Mouse (Mus musculus): Measurements from ENCODE around the gene Gucy2c.

The Gucy2c gene

GRCm38 (mm10) chr6:136742352-136743118, 39.0 kb downstream of the Gucy2c start:
- peak; percentile 94 to 96 for DNase-seq (ENCODE audit: low spot score in 2 of 2)

DNA sequence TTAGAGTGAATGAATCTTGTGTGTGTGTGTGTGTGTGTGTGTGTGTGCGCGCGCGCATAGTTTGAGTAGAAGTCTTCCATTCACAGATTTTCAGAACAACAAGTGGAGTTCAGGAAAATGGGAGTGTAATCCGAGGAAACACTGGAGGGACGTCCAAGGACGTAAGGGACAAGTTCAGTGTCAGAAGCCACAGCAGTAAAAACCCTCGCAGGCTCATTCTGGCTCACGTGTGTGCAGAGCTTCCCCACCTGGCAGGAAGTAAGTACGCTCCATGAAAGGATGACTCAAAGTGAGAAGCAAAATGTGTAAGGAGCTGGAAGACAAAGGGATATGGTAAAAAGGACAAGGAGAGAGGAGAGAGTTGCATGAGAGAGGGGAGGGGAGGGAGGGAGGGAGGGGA, 40.3 kb downstream of the Gucy2c start:
- no peak for DNase-seq (ENCODE audit: low spot score in 2 of 2)

DNA sequence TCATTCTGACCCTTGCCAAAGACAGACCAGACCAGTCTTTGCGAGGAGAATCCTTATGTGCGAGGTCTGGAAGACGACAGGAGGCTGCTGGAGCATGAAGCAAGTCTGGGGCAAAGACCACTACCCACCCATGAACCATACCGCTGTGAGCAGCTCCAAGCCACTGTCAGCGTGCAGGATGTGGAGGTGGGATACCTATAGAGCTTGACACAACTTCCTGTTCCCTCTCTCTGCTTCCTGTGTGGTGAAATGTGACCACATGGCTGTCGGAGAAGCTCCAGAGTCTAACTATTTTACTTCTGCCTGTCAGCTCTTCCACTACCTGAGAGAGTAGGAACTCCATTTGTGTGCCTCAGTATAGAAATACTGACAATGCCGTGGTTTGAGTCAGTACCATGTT, 45.8 kb downstream of the Gucy2c start:
- no peak for DNase-seq (ENCODE audit: low spot score in 2 of 2)

- DNase-seq (ENCODE audit: low spot score in 2 of 2): no peak
Measured at GRCm38 (mm10) chr6:136728144-136728543, 53.4 kb downstream of the Gucy2c start.

DNA sequence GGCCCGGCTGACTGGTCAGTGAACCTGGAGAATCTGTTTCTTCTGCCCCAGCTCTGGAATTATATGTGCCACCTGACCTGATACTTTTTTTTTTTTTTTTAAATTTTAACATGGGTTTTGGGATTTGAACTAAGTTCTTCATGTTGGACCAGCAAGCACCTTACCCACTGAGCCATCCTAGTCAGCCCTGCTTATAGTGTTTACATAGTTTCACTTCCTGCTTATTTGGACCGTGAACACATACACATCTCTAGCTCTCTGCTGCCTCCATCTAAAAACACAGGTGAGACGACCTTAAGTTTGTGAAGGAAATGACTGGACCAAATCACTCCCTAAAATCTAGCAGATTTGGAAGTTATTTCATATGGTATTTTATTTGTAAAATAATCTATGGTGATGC, 58.4 kb downstream of the Gucy2c start:
- no peak for DNase-seq (ENCODE audit: low spot score in 2 of 2)

GRCm38 (mm10) chr6:136722565-136722964, 59.0 kb downstream of the Gucy2c start:
- no peak for DNase-seq (ENCODE audit: low spot score in 2 of 2)

DNA sequence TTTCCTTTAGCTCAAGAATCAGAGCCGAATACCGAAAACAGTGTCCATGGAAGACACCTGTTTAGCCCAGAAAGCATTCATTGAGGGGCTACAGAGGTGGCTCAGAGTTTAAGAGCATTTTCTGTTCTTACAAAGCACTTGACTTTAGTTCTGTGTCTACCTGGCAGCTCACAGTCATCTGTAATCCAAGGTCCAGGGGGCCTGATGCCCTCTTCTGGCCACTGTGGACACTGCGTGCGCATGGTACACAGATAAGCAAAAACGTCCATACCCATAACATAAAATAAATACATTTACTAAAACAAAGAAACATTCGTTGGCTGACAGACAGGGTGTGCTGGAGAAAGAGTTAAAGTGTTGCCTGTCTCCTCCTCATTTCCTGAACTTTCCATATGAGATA, 59.6 kb downstream of the Gucy2c start:
- peak; percentile 68 to 70 for DNase-seq (ENCODE audit: low spot score in 2 of 2)

DNA sequence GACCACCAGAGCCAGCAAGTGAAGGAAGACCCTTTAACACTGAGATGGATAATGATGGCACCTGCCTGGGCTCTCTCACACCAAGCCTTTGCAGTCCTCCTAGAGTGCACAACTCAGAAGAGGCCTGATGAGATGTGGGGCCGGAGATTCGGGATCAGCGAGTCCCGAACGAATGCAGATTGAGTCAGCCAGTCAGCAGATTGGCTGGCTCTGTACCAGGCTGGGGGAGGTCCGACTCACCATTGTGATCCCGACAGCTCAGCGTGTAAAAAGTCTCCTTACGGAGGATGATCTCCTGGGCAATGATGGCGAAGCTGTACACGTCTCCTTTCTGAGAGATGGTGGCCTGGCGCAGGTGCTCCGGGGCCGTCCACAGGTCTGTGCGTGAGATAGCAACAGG, 61.1 kb downstream of the Gucy2c start:
- DNase-seq (ENCODE audit: low spot score in 2 of 2): peak in 1 of 2 experiments; percentile 3

DNA sequence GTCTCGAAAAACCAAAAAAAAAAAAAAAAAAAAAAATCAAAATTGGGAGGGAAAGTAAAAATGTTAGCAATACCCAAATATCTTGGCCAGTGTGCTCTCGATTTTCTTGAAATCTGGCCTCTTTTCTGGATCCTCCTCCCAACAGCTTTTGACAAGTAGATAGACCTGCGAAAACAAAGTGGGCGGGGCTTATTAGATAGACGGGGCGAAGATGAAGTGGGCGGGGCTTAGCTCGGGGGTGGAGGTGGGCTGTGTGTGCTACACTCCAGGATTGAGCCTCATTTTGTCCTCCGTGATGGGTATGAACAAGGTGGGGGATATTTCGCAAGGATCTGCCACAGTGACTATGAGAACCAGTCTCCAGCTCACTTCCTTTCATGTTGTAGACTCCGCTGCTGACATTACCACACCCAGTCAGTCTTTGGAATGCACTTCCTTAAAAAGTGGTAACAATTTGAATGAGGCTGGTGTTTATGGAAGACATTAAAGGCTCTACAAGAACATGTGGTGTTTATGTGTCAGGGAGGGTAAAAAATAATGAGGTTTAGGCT, 65.6 kb downstream of the Gucy2c start:
- no peak for DNase-seq (ENCODE audit: low spot score in 2 of 2)

- no peak for DNase-seq (ENCODE audit: low spot score in 2 of 2)
Measured at GRCm38 (mm10) chr6:136714097-136714496, 67.5 kb downstream of the Gucy2c start.

- DNase-seq (ENCODE audit: low spot score in 2 of 2): no peak
Measured at GRCm38 (mm10) chr6:136710408-136710807, 71.2 kb downstream of the Gucy2c start.

DNA sequence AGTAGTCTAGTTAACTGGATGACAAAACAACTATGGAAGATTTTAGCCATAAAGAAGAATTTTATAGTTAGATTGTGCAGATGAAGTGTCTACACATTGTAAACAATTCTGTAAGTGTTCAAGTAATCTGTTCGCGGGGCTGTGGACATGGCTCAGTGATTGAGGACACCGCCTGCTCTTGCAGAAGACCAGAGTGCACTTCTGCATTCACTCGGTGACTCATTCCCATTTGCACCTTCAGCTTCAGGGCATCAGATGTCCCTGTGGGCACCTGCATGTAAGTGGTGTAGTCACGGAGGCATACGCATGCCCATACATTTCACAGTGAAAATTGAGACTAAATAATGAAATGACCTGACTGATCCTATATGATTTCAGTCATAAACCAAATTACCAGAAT, 73.0 kb downstream of the Gucy2c start:
- DNase-seq (ENCODE audit: low spot score in 2 of 2): no peak

DNA sequence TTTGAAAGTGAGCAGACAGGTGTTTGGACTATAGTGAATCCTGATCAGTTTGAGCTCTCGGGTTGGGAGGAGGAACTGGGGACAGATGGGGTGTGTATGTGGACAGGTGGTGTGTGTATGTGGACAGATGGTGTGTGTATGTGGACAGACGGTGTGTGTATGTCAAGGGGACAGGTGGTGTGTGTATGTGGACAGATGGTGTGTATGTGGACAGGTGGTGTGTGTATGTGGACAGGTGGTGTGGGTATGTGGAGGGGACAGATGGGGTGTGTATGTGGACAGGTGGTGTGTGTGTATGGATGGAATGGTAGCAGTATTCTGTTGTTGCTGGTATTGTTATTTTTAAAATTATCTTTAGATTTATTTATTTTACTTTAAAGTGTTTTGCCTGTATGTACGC, 79.7 kb downstream of the Gucy2c start:
- DNase-seq (ENCODE audit: low spot score in 2 of 2): no peak

DNA sequence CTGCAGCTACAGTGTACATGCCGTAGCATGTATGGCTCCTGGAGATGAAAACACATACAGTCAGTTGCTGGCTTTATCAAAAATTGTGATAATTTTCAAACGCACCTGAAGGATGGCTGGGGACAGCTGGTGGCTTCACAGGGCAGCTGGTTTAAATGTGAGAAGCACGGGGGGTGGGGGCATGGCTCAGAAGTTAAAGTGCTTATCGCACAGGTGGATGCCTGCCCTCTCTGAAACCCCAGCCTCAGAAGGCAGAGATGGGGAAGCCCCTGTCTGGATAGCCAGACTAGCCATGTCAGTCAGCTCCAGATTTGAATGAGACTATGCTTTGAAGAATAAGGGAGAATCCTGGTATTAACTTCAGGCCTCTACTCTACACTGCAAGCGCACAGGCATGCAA, 80.4 kb downstream of the Gucy2c start:
- DNase-seq (ENCODE audit: low spot score in 2 of 2): no peak

DNA sequence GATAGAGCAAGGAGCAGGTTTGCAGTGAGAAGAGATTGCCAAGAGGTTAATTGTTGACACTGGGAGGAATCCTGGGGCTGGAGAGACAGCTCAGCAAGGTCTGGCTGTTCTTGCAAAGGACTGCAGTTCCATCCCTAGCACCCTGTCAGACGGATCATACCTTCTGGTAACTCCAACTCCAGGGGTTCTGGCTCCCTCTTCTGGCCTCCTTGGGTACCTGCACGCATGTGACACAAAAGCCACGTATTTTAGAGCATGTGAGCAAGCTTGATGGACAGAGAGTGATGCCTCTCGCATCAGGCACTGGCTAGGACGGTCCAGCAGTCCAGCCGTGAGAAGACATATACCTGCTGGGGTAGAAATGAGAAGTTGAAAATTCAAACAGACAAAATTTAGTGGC, 90.3 kb downstream of the Gucy2c start:
- DNase-seq (ENCODE audit: low spot score in 2 of 2): no peak

DNA sequence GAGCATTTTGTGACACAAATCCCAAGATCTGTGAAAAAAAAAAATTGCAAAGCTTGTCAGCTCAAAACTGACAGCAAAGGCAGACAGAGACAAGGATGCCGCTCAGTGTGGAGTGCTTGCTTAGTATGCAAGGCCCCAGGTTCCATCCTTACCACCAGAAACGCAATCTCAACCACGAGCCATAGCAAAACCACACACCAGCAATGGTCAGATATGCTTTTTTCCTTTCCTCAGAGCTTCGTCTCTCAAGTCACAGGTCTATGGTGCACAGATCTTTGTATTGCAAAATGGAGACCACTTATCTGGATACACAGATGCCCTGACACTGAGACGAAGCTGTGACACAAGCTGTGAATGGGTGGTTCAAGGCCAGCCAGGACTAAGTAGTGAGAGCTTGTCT, 91.0 kb downstream of the Gucy2c start:
- DNase-seq (ENCODE audit: low spot score in 2 of 2): no peak

DNA sequence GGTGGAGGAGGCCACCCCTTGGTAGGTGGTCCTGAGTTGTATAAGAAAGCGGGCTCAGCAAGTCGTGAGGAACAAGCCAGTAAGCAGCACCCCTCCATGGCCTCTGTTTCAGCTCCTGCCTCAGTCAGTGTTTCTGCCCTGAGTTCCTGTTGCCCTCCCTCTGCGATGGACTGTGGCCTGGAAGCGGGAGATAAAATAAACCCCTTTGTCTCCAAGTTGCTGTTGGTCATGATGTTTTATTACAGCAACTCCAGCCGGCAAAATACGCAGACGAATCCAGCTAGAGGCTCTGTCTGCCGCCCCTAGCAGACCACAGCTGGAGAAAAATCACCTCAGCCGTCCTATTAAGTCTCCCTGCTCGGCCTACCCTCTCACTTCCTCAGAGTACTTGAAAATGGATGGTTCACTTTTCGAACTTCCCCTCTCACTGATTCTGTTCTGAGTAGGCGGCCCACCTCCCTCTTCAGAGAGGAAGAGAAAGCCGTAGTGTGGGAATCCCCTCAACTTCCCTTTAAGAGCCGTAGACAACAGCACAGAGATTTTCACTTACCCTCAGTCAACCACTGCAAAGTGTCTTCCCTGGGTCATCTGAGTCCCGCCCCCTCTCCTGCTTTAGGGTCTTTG, 91.7 kb downstream of the Gucy2c start:
- DNase-seq (ENCODE audit: low spot score in 2 of 2): no peak

GRCm38 (mm10) chr6:136685433-136685832, 96.1 kb downstream of the Gucy2c start:
- DNase-seq (ENCODE audit: low spot score in 2 of 2): no peak

DNA sequence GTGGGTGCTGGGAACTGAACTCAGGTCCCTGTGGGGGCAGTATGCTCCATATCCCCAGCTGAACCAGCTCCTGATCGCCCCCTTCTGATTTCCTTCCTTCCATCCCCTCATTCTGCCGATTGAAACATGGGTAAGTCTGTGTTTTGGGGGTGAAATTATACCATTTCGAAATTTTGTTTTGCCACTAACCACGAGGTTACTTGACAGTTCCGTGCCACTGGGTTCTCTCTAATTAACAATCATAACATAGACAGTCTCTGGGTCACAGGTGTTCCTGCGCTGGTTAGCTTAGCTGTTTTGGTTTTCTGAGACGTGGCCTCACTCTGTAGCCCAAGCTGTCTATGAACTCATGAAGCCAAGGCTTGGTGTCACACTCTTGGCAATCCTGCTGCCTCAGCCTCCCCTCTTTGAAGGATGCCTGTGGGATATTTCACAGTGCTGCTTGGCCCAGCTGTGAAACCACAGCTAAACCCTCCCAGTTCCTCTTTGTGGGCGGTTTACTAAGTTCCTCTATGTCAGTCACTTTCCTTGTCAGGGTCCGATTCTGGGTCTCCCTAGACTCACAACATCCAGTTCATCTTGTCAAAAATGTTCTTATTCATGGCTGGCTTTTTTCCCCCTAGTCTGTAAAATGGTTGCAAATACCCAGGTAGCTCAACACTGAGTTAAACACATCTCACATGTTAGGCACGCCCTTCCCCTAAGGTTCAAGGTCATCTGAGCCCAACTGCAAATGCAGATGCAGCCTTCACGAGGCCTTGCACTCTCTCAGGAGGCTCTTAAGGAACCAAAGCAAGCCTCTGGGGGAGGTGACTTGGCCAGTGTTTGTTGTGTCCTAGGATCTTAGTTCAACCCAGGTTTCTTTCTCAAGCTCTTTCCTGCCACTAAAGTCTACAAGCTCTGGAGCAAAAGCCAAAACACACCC, 97.9 kb downstream of the Gucy2c start:
- no peak for DNase-seq (ENCODE audit: low spot score in 2 of 2)

DNA sequence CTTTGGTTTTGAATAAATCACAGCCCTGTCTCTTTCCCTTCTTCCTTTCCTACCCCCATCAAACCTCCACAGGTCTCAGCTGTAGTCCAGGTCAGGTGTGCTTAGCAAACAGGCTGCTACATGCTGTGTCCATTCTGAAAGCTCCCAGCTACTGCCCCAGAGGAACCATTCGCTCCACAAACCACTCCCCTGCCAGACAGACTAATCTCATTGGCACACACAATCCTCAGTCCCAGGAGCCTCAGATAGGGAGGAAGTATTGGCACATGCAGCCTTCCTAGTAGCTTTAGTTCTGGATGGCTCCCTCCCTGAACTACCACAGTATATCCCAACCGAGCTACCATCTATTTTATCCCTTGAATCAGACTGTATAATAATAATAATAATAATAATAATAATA, 102.2 kb downstream of the Gucy2c start:
- DNase-seq (ENCODE audit: low spot score in 2 of 2): no peak

DNA sequence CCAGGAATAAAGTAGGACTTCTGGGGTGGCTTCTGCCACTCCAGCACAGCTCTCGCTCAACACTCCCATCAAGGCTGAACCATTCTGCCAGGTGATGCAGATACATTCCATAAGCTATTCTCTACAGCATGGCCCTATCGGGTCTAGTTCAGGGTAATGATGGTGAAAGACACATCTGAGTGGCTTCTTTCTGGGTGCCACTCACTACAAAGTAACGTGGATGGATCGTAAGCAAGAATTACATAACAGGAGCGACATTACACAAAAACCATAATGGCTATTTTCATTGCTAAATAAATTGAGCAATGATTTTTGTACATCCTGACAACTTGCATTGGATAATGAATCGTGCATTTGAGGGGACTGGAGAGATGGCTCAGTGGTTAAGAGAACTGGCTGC, 106.6 kb downstream of the Gucy2c start:
- DNase-seq (ENCODE audit: low spot score in 2 of 2): no peak

GRCm38 (mm10) chr6:136672467-136672866, 109.1 kb downstream of the Gucy2c start:
- DNase-seq (ENCODE audit: low spot score in 2 of 2): peak; percentile 68 to 70
